Mouse (Mus musculus) gastrocnemius, postnatal 10 days (tissue): ENCODE measurements around the gene Dnajc2. TPM values are rescaled to one million over a fixed set of nuclear protein-coding genes. Genes with fewer than 3 reads are reported as not detected.
"Not testable (repeated sequence)": the region's sequence is repeated elsewhere in the genome, so short reads cannot be mapped to it uniquely, and the experiment has no call there.

ENCODE experiments used
- DNase-seq: peaks from one replicate; pipeline ENCODE4 v3.0.0; 2021; ENCODE audit warnings: mixed read lengths
- total RNA-seq, 2 experiments: library from RNA; stranded (reverse); gene quantifications; 2 replicates each; pipeline ENCODE4 v1.2.3; 2021

The Dnajc2 gene
- total RNA-seq, 2 experiments from 2014 or later: 16.1 to 17.5 TPM

DNA sequence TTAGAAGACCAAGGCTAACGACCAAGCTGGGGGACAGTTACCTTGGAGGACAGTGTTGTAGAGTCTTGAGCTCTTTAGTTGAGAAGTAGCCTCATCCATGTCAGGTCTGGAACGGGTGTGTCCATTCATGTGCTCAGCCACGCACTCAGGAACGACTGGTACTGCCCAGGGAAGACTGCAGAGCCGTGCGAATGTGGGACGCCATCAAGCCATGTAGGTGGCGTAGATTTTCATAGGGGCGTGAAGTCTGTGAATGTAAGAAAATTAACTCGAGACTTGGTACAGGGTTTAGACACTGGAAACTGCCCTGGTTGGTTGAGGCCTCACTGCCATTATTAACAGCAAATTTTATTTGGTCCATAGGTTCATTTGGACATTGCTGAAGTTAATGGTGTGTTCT lies 41.4 kb downstream of the Dnajc2 start:
- no peak for DNase-seq

- no peak for DNase-seq
Measured at GRCm38 (mm10) chr5:21739881-21740280, 45.2 kb downstream of the Dnajc2 start.

DNA sequence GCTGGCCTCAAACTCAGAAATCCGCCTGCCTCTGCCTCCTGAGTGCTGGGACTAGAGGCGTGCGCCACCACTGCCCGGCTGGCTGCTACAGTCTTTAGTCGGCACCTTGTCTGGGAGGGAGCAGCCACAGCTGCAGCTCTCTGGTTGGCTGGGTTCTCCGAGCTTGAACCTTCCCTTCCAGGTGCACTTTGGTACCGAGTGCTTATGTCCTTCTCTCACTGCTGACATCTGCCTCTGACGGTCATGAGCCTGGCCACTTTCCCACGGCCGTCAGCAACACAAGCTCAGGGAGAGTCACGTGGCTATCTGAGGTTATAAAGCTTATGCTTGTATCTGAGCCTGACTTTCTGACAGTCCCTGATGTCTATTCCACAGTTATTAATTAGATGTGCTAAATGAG lies 45.9 kb downstream of the Dnajc2 start:
- DNase-seq: no peak

DNA sequence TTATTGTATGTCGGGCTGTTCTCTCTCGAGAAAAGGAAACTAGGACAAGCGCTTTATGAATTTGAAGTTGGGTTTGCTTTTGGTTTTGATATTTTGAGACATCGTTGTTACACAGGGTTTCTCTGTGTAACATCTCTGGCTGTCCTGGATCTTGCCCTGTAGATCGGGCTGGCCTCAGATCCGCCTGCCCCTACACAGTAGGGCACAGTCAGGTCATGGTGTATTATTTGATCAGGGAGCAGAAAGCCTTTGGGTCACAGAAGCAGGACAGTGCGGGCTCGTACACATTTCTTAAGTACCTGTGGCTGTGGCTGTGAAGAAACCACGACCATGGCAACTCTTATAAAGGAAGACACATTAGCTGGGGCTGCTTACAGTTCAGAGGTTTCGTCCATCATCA lies 47.4 kb downstream of the Dnajc2 start:
- DNase-seq: no peak

- DNase-seq: peak; percentile 85
Measured at GRCm38 (mm10) chr5:21736956-21737585, 48.0 kb downstream of the Dnajc2 start, which contains the start of gene Pmpcb. Gene Pmpcb (plus strand): TSS chr5:21737141.

GRCm38 (mm10) chr5:21736046-21736445 lies 49.0 kb downstream of the Dnajc2 start:
- no peak for DNase-seq

GRCm38 (mm10) chr5:21735584-21735983 lies 49.5 kb downstream of the Dnajc2 start:
- DNase-seq: peak; percentile 75

DNA sequence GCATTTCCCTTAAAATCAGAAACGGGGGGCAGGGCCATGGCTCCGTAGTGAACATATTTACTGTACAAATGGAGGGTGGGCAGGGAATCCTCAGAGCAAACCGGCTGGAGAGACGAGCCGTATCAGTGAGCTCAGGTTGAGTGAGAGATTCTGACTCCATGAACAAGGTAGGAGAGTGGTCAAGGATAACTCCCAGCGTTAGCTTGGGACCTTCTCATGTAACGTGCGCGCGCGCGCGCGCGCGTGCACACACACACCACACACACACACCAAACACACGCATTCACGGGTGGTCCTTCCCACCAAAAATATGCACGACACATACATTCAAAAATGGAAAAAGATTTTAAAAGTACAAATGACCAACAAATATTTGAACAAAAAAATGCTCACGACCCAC lies 50.0 kb downstream of the Dnajc2 start:
- DNase-seq: no peak

GRCm38 (mm10) chr5:21732930-21733329 lies 52.1 kb downstream of the Dnajc2 start:
- DNase-seq: peak; percentile 53

GRCm38 (mm10) chr5:21732177-21732911 lies 52.7 kb downstream of the Dnajc2 start:
- no peak for DNase-seq

GRCm38 (mm10) chr5:21729107-21729506 lies 55.9 kb downstream of the Dnajc2 start:
- no peak for DNase-seq

- no peak for DNase-seq
Measured at GRCm38 (mm10) chr5:21724872-21725271, 60.2 kb downstream of the Dnajc2 start.

- DNase-seq: no peak
Measured at GRCm38 (mm10) chr5:21724427-21724826, 60.6 kb downstream of the Dnajc2 start.

GRCm38 (mm10) chr5:21719209-21719608 lies 65.8 kb downstream of the Dnajc2 start:
- DNase-seq: no peak

DNA sequence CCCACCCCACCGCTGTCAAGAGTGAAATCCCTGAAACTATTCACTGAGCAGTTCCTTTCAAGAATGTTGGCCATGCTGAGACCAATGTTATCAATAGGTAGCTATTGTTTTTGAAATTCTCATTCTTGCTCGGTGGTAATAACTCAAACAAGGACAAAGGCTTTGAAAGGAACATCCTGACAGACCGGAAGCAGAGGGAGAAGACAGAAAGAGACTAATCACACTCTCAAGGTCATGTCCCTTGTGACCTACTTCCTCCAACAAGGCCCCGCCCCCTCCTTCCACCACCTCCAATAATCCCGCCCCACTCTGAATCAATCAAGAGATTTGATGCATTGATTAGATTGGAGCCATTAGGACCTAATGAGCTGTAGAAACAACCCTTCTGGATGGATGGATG lies 66.5 kb downstream of the Dnajc2 start:
- no peak for DNase-seq

DNA sequence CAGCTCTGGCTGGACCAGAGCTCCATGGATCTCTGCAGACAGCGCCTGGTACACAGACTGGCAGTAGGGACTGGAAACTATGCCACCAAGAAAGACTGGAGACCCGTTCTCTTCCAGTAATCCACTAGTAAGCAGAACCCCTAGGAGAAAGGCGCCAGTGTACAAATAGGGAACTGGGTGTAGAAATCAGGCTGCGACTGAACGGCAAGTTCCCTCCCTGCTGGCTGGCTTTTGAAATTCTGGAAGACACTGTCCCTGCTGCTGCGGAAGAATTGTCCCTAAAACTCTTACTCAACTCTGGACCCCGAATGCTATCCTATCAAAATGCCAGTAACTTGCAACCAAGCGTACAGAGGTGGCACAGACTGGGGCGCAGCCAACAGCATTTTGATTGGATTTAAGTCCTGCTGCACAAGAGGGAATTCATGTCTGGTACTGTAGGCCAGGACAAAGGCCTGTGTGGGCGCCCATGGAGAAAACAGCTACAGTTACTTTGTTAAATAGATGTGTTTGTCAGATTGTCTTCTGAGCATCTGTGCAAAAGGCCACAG lies 67.8 kb downstream of the Dnajc2 start:
- DNase-seq: no peak

DNA sequence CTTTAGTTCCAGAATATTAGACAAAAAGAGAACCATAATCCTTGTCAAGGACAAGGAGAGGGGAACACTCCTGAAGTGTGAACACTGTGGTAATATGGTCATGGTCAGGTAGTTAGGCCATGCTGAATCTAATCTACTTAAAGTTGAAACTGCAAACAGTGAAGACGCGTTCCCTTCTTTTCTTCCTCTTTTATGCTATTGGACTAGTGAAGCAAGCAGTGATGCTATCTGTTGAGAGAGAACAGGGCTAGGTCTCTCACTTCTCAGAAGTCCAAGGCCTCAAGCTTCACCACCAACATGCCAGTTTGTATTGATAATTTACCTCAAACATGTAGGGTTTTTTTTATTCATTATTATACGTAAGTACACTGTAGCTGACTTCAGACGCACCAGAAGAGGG lies 70.6 kb downstream of the Dnajc2 start:
- no peak for DNase-seq

GRCm38 (mm10) chr5:21712127-21712715 lies 72.8 kb downstream of the Dnajc2 start:
- DNase-seq: no peak

DNA sequence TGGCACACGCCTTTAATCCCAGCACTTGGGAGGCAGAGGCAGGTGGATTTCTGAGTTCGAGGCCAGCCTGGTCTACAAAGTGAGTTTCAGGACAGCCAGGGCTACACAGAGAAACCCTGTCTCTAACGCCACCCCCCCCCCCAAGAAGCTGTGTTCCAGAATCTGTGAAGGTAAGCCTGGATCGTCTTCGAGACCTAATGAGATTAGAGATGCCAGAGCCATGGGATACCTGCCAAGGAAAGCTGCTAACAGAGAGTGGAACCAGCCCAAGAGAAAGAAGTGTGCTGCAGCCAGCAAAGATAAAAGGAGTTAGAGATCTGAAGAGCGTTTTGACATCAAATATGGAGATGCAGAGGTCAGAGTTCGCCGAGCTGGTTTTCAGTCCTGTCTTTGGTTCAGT lies 77.0 kb downstream of the Dnajc2 start:
- not testable (repeated sequence) for DNase-seq
